Mouse (Mus musculus): ENCODE data around the gene Prep.
"Not testable (repeated sequence)": the region's sequence is repeated elsewhere in the genome, so short reads cannot be mapped to it uniquely, and the experiment has no call there.

The Prep gene

DNA sequence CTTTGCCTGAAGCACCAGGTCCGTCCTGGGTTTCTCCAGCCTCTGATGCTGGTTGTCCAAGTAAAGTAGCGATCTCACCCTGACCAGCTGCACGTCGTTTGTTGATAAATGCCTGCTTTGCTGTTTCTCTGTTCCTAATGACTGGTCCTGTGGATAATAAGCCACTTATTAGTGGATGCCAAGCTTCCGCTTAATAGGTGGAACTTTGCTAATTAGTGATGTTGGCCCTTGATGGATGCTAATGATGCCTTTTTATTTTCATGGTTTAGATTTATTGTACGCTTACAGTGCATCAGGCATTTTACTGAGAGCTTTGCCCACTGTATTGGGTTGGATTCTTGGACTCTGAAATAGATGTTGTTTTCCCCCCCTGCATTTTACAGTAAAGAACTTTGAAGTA is 7.5 kb downstream of the Prep start:
- in situ Hi-C loops (cut with MboI; ENCODE audit: low sequenced_read_pairs), result no loop called here

DNA sequence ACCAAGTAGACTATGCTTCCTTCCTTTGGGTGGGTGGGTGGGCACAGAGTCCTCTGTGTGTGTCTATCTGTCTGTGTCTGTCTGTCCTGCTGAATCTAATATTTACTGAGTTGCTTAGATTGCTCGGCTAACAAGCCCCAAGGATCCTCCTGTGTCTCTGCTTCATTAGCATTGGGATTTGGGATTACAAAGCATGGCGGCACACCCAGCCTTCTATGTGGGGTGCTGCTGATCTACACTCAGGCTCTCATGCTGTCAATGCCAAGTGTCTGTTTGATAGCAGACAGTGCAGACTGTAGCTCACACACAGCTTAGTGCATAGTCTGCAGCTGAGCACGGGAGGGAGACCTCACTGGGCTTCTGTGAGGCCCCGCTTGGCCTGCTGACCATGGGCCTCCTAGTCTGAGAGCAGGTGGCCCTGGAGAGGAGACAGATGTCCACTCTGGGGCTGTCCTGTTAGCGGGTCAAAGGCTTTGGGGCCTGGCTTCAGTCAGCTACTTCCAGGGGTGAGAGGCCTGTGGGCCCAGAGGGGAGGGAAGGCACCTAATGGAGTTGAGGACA is 8.6 kb downstream of the Prep start:
- in situ Hi-C loops (cut with MboI; ENCODE audit: low sequenced_read_pairs), result no loop called here

DNA sequence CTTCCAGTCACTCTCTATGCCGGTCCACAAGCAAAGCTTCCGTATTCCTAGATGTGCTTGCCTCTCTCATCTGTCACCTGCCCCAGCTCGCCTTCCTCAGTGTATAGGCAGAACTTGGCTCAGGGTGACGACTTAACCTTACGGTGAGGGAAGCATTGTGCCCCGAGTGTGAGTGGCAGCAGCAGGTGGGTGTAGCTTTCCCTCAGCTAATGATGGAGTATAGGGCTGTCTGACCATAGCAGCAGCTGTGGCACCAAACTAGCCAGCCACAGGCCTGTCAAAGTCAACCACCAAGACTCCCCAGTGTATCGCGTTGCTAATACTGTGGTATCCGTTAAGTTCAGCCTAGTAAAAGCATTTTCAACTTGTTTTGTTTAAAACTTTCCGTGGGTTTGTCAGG is 9.6 kb downstream of the Prep start:
- in situ Hi-C loops (cut with MboI; ENCODE audit: low sequenced_read_pairs), result no loop called here

DNA sequence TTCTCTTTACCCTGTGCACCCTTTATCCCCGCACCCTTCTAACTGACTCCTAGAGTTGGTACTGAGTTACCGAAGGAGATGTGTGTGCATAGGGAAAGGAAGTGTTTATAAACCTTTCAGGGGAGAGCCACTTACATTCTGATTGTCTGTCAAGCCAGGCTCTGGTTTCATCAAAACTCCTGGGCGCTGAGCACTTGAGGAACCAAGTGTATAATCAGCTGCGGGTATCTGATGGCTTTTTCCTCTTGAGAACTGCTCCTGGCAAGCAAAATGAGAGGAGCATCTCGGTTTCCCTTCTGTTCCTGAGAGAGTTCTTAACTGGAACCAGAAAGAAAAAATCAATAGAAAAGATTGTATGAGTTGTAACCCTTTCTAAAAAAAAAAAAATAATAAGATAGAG is 10.3 kb downstream of the Prep start:
- in situ Hi-C loops (cut with MboI; ENCODE audit: low sequenced_read_pairs), result no loop called here

- in situ Hi-C loops (cut with MboI; ENCODE audit: low sequenced_read_pairs), result no loop called here
Measured at GRCm38 (mm10) chr10:45079756-45080155, 12.8 kb downstream of the Prep start.

GRCm38 (mm10) chr10:45080490-45080889 is 13.5 kb downstream of the Prep start:
- in situ Hi-C loops (cut with MboI; ENCODE audit: low sequenced_read_pairs), result no loop called here

DNA sequence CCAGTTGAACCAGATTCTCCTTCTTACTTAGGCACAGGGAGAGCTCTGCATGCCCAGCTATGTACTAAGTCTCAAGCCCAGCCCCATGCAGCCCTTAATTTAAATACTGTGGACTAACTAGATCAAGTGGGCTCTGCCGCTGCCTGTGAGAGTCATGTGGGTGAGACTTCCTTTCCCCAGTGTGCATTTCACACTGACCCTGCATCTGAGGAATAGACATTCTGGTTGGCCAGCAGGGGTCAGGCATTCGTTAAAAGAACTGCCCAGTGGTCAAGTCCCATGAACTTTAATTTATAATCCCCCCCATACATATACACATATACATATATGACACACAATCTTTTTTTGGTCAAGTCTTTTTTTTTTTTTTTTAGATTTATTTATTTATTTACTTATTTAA is 15.7 kb downstream of the Prep start:
- in situ Hi-C loops (cut with MboI; ENCODE audit: low sequenced_read_pairs), result no loop called here

DNA sequence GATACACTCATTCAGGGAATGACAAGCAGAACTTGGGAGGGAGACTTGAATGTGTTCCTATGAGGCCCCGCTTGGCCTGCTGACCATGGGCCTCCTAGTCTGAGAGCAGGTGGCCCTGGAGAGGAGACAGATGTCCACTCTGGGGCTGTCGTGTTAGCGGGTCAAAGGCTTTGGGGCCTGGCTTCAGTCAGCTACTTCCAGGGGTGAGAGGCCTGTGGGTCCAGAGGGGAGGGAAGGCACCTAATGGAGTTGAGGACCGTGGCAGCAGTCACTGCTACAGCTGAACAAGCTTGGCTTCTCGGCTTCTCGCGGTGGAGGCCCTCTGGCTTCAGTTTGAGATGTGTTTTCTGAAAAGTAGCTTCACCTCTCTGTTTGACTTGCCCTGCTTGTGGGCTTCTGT is 17.0 kb downstream of the Prep start:
- in situ Hi-C loops (cut with MboI; ENCODE audit: low sequenced_read_pairs), result not testable (repeated sequence)

- in situ Hi-C loops (cut with MboI; ENCODE audit: low sequenced_read_pairs), result no loop called here
Measured at GRCm38 (mm10) chr10:45084471-45084870, 17.5 kb downstream of the Prep start.

DNA sequence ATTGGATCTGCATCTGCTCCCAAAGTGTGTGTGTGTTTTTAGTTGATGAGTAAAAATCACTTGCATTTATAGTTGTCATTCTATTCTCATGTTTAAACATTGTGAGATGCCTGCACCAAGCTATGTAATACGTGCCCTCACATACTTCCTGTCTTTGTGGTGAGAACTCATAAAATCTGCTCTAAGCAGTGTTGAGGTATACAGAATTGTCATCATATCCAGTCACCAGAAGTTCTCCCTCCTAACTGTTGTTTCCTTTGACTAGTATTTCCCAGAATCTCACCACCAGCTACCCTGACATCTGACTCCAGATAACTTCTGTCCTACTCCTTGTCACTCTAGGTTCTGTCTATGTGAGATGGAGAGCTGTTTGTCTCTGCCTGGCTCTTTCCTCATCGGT is 18.3 kb downstream of the Prep start:
- in situ Hi-C loops (cut with MboI; ENCODE audit: low sequenced_read_pairs), result no loop called here

DNA sequence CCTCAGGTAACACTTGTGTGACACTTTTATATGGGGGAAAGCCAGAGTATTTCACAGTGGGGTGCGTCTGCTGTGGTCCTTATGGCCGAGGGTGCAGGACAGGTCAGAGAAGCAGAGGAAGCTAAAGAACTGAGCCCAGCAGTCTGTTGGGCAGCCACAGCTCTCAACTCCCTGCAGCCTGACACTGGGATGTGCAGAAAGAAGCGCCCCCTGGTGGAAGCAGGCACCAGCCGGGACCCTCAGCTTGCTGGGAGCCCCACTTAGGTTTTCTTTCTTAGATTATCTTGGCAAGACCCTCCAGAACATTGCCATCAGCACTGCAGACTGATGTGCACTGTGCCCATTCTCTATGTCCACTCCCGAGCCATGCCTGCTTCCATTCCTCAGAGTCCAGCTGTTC is 19.6 kb downstream of the Prep start:
- in situ Hi-C loops (cut with MboI; ENCODE audit: low sequenced_read_pairs), result no loop called here

- in situ Hi-C loops (cut with MboI; ENCODE audit: low sequenced_read_pairs), result no loop called here
Measured at GRCm38 (mm10) chr10:45091462-45092079, 24.6 kb downstream of the Prep start.

DNA sequence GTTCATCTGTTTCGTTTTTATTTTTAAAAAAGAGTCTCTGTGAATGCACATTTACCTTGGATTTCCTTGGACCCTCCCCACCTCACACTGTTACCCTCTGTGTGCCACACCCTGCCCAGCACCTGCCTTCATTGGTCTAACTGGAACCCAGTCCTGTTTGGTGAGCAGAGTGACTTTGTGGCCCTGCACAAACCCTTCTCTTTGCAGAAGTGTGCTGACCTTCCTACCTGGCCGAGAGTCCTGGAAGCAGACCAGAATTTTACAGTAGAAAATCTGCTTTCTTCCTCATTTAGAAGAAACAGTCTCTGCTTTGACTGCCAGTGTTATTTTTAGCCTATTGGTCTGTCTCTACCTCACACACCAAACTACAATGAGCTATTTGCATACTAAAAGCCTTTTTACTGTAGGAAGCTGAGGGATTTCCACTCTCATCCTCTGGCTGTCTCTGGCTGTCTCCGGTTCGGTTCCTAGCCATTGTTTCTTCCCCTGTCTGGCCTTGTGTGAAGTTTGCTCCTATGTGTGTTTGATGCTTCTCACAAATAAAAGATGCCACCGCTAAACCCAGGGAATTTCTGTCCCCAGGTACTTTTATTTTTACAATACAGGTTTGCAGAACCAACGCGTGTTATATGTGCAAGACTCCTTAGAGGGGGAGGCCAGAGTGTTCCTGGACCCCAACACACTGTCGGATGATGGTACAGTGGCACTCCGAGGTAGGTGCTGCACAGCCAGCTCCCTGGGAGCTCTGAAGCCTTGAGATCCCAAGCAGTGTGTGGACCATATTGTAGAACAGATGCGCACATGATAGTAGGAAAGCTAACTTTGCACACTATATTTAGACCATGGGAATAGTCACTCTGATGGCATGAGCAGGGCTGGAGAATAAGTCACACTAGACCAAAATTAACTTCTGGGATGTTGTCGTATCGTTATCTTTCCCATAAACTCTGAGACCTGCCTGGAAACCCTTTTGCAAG is 25.4 kb downstream of the Prep start:
- in situ Hi-C loops (cut with MboI; ENCODE audit: low sequenced_read_pairs), result no loop called here

DNA sequence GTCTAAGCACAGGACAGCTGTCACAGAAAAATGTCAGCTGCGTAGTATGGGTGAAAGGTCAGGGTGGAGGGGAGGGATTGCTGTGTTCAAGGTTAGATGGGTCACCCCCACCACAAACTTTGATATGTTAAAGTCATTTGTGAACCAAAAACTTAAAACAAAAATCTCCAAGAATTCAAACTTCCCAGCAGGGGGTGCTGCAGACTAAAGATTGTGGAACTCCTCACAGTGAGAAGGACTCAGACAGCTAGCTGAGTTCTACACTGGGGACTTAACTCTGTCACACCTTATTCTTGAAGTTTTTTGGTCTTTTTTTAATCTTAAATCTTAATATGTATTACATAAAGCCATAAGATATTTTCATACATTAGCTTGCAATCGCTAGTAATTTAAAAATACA is 31.7 kb downstream of the Prep start:
- in situ Hi-C loops (cut with MboI; ENCODE audit: low sequenced_read_pairs), result no loop called here

- in situ Hi-C loops (cut with MboI; ENCODE audit: low sequenced_read_pairs), result loop anchor here (25.0 kb wide), 1 partner anchor 262 kb away; no protein-coding TSS in a partner anchor
Measured at GRCm38 (mm10) chr10:45100473-45100872, 33.5 kb downstream of the Prep start.

- in situ Hi-C loops (cut with MboI; ENCODE audit: low sequenced_read_pairs), result loop anchor here (25.0 kb wide), 1 partner anchor 259 kb away; no protein-coding TSS in a partner anchor
Measured at GRCm38 (mm10) chr10:45103184-45103583, 36.2 kb downstream of the Prep start.

DNA sequence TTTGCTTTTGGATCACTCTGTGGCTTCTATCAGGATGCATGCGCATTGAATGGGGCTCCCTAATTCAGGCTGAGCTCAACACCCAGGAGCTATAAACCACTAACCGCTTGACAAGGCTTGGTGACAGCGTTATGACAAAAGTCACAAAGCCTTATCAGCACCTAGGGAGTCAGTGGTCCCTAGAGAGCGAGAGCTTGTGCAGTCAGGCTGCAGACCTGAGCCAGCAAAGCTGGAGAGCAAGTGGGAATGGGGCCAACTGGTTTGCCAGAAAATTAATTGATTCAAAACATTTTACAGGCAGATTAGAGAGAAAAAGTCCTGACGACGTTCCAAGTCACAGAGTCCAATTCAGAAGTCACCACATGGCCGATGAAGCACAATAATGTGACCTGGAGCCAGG is 37.1 kb downstream of the Prep start:
- in situ Hi-C loops (cut with MboI; ENCODE audit: low sequenced_read_pairs), result loop anchor here (25.0 kb wide), 1 partner anchor 258 kb away; no protein-coding TSS in a partner anchor

DNA sequence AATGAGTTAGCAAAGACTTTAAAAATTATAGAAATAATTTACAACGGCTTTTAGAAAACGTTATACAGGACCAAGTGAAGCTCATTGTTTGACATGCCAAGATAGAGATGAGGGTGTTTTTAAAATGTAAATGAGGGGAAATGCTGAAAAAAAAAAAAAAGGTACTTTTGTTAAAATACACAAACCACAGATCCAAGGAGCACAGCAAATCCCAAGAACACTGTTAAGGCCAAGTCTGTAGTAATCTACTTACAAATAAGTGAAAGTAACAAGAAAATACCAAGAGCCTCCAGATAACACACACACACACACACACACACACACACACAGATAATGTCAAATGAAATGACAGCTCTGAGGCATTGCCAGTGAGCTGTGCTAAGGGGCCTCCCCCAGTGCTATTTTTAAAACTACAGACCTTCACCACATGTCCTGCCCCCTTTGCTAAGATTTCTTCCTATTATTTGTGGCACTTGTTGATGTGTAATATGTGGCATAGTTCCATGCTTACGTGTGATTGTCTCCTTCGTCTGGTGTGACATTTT is 37.6 kb downstream of the Prep start:
- in situ Hi-C loops (cut with MboI; ENCODE audit: low sequenced_read_pairs), result loop anchor here (25.0 kb wide), 1 partner anchor 258 kb away; no protein-coding TSS in a partner anchor

DNA sequence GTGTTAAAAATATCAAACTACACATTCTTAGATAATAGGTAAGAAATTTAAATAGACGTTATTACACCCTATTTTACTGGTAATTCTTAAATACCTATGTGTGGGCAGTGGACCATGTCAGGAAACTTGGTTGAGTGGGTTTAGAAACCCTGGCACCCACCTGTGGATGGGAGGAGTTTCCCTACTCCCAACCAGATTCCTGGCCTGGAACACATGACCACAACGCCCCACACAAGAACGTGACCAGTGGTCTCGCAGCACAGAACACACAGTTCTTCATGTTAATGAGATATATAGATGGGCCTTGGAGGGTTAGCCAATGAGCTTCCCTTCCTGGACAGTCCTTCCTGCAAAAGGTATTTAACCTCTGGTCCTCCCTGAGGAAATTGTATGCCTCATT is 39.5 kb downstream of the Prep start:
- in situ Hi-C loops (cut with MboI; ENCODE audit: low sequenced_read_pairs), result loop anchor here (25.0 kb wide), 1 partner anchor 256 kb away; no protein-coding TSS in a partner anchor

GRCm38 (mm10) chr10:45107313-45107712 is 40.3 kb downstream of the Prep start:
- in situ Hi-C loops (cut with MboI; ENCODE audit: low sequenced_read_pairs), result loop anchor here (25.0 kb wide), 1 partner anchor 255 kb away; no protein-coding TSS in a partner anchor

- in situ Hi-C loops (cut with MboI; ENCODE audit: low sequenced_read_pairs), result loop anchor here (25.0 kb wide), 1 partner anchor 253 kb away; no protein-coding TSS in a partner anchor
Measured at GRCm38 (mm10) chr10:45109041-45109440, 42.0 kb downstream of the Prep start.
